Mouse (Mus musculus) lung, postnatal 0 days (tissue): ENCODE measurements around the gene Tpp1.

Experiments used
- CTCF ChIP-seq: IDR thresholded peaks from 2 replicates; pipeline ENCODE4 v1.5.1; 2016; ENCODE audit warnings: antibody characterized with exemption, mild to moderate bottlenecking
- EP300 ChIP-seq: IDR thresholded peaks from 2 replicates; pipeline ENCODE4 v1.6.1; 2016; ENCODE audit warnings: antibody characterized with exemption, mild to moderate bottlenecking, control low read depth

DNA sequence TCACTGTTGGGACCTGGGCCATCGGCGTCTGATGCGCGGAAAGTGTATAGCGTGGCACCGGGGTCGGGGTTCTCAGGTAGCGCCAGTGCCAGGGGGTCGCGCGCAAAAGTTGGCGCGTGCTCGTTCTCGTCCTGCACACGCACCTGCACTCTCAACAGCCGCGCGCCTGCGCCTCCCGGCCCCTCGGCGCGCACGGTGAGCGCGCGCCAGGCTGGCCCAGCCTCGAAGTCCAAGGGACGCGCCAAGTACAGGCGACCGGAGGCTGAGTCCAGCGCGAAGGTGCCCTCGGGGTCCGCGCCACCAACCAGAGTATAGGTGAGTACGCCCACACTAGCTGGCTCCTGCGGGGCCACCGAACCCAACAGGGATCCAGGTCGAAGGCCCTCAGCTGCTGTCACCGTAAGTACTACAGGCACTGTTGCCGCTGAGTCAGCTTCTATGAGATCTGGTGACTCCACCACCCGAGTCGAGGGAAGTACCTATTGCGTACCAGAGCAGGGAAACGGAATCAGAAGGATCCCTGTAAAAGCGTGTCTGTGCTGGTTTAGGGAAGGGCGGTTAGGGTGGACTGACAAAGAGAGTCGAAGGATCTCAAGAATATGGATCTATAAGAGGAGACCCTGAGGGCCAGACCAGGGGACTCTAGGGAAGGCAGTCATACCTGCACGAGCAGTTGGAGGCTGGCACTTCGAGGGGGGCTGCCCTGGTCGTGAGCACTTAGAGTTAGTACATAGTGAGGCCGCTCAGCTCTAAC lies 10.7 kb upstream of the Tpp1 start:
- TF ChIP-seq CTCF = no peak
- no peak for TF ChIP-seq EP300
